Mouse (Mus musculus): Measurements from ENCODE around the gene Col15a1. TPM values are rescaled to one million over a fixed set of nuclear protein-coding genes. Genes with fewer than 3 reads are reported as not detected.

Gene Col15a1
- polyA plus RNA-seq, 1 experiment = 1.6 TPM

DNA sequence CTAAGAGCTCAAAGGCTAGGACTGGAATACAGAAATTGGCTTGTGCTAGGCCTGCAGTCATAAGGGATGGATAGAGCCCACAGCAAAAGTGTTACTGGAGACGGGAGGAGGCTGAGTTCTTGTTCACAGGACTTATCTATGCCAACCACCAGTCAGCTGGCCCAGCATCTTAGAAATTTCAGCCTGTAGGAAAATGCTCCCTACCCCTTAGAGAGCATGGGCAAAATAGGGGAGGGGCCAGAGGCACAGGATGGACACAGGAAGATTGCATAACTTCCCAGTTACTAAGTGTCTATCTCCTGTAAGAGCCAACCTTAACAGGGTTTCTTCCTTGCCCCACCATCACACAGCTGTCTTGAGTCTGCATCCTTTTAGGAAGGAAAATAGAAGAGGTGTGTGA is 116.2 kb downstream of the Col15a1 start:
- Histone ChIP-seq H3K9me3 (replicated peaks; ENCODE audit: control insufficient read depth, insufficient read depth, low read length, poor library complexity, severe bottlenecking) (no peaks in the 10 kb centered on the region), H3K4me3 (ENCODE audit: low read depth, low read length) (no peak overlapping the region), H3K27ac (ENCODE audit: insufficient read depth, low read length) (no peak overlapping the region), H3K9ac (ENCODE audit: low read depth, poor library complexity, severe bottlenecking) (no peak overlapping the region), H3K36me3 (ENCODE audit: control insufficient read depth, insufficient read depth, low read length, poor library complexity, severe bottlenecking) (no peaks in the 10 kb centered on the region), H3K27me3 (ENCODE audit: control insufficient read depth, insufficient read depth, low read length, poor library complexity, severe bottlenecking) (no peaks in the 10 kb centered on the region), H3K4me1 (ENCODE audit: control insufficient read depth, insufficient read depth, low read length) (no peaks in the 10 kb centered on the region)
- no peak for TF ChIP-seq CTCF (IDR thresholded peaks at IDR 0.05; ENCODE audit: low read depth, low read length)
- no peak for TF ChIP-seq POLR2A (IDR thresholded peaks at IDR 0.05; ENCODE audit: insufficient read depth, low read length)
- TF ChIP-seq EP300 (IDR thresholded peaks at IDR 0.05; ENCODE audit: insufficient read depth, low read depth, low read length) = no peak

DNA sequence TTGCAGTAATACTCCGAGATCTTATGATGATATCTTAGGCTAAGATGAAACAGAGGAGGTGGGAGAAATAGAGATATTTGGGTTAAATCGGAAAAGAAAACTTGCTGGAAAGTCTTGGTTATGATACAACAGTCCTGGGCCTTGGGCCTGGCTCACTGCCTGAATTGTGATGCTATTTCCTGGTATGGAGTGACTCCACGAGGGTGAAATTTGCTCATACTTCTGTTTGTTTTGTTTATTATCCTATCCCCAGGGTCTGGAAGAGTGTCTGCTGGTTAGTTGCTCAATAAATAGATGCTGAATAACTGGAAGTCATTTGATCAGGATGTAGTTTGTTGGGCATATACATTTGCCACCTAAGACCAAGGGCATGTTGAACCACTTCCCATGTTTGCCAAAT is 119.8 kb downstream of the Col15a1 start:
- H3K9me3 ChIP-seq (replicated peaks; ENCODE audit: control insufficient read depth, insufficient read depth, low read length, poor library complexity, severe bottlenecking) = no peaks in the 10 kb centered on the region
- no peak overlapping the region for H3K9ac ChIP-seq (ENCODE audit: low read depth, poor library complexity, severe bottlenecking)
- H3K36me3 ChIP-seq (ENCODE audit: control insufficient read depth, insufficient read depth, low read length, poor library complexity, severe bottlenecking) = no peaks in the 10 kb centered on the region
- H3K4me3 ChIP-seq (ENCODE audit: low read depth, low read length) = no peak overlapping the region
- H3K4me1 ChIP-seq (ENCODE audit: control insufficient read depth, insufficient read depth, low read length) = no peaks in the 10 kb centered on the region
- TF ChIP-seq EP300 (IDR thresholded peaks at IDR 0.05; ENCODE audit: insufficient read depth, low read depth, low read length) (no peak), CTCF (IDR thresholded peaks at IDR 0.05; ENCODE audit: low read depth, low read length) (no peak), POLR2A (IDR thresholded peaks at IDR 0.05; ENCODE audit: insufficient read depth, low read length) (no peak)
- no peak overlapping the region for H3K27ac ChIP-seq (ENCODE audit: insufficient read depth, low read length)
- no peaks in the 10 kb centered on the region for H3K27me3 ChIP-seq (ENCODE audit: control insufficient read depth, insufficient read depth, low read length, poor library complexity, severe bottlenecking)

DNA sequence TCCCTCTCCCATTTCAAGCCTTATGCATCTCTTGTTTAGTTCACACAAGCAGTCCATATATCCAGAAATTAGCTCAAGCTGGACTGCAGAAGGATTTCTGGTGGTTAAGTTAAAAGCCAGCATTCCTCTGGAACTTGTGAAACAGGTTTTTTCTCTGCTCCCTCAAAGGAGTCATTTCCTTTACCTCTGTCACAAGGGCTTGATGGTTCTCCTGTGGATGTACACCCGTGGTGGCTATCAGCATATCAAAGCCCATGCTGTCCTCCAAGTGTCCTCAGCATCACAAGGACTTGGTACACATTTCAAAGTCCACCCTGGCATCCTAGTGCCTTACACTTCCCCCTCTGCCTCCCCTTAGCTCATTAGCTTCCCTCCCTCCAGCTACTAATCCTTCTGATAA is 121.3 kb downstream of the Col15a1 start:
- Histone ChIP-seq H3K9me3 (replicated peaks; ENCODE audit: control insufficient read depth, insufficient read depth, low read length, poor library complexity, severe bottlenecking) (no peaks in the 10 kb centered on the region), H3K36me3 (ENCODE audit: control insufficient read depth, insufficient read depth, low read length, poor library complexity, severe bottlenecking) (no peaks in the 10 kb centered on the region), H3K9ac (ENCODE audit: low read depth, poor library complexity, severe bottlenecking) (no peak overlapping the region), H3K4me1 (ENCODE audit: control insufficient read depth, insufficient read depth, low read length) (no peaks in the 10 kb centered on the region), H3K27me3 (ENCODE audit: control insufficient read depth, insufficient read depth, low read length, poor library complexity, severe bottlenecking) (no peaks in the 10 kb centered on the region), H3K27ac (ENCODE audit: insufficient read depth, low read length) (no peak overlapping the region), H3K4me3 (ENCODE audit: low read depth, low read length) (no peak overlapping the region)
- TF ChIP-seq CTCF (IDR thresholded peaks at IDR 0.05; ENCODE audit: low read depth, low read length) (no peak), EP300 (IDR thresholded peaks at IDR 0.05; ENCODE audit: insufficient read depth, low read depth, low read length) (no peak), POLR2A (IDR thresholded peaks at IDR 0.05; ENCODE audit: insufficient read depth, low read length) (no peak)

DNA sequence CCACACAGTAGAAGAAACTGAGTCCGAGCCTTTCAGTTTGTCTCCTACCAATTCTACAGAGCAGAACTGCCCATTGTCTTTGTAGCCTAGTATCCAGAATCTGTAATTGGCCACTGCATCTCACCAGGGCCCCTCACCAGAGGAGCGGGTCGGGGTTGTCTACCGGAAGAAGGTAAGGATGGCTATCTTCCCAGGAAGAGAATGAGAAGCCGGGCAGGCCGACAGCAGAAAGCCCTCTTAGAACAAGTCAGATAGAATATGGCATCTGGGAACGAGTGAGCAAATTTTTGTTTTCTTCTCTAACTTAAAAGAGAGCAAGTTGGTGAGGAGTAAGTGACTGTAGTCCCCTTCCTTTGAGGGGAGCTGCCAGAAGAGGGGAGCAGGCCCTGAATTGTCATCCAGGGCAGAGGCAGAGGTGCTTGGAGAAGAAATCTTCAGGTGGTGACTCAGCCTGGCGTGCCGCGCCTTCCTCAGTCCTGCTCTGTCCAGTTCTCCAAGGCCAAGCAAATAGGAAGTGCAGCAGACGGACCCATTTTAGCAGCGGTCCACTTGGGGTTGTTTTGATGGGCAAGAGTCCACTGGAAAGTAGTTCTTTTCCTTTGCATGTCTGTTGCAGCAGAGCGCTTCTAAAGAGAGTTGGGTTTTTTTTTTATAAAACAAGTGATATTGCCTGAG is 122.6 kb downstream of the Col15a1 start:
- no peaks in the 10 kb centered on the region for H3K9me3 ChIP-seq (replicated peaks; ENCODE audit: control insufficient read depth, insufficient read depth, low read length, poor library complexity, severe bottlenecking)
- H3K9ac ChIP-seq (ENCODE audit: low read depth, poor library complexity, severe bottlenecking) = no peak overlapping the region
- H3K27ac ChIP-seq (ENCODE audit: insufficient read depth, low read length) = no peak overlapping the region
- H3K4me1 ChIP-seq (ENCODE audit: control insufficient read depth, insufficient read depth, low read length) = no peaks in the 10 kb centered on the region
- no peaks in the 10 kb centered on the region for H3K27me3 ChIP-seq (ENCODE audit: control insufficient read depth, insufficient read depth, low read length, poor library complexity, severe bottlenecking)
- no peaks in the 10 kb centered on the region for H3K36me3 ChIP-seq (ENCODE audit: control insufficient read depth, insufficient read depth, low read length, poor library complexity, severe bottlenecking)
- TF ChIP-seq EP300 (IDR thresholded peaks at IDR 0.05; ENCODE audit: insufficient read depth, low read depth, low read length) (no peak), POLR2A (IDR thresholded peaks at IDR 0.05; ENCODE audit: insufficient read depth, low read length) (no peak), CTCF (IDR thresholded peaks at IDR 0.05; ENCODE audit: low read depth, low read length) (no peak)
- no peak overlapping the region for H3K4me3 ChIP-seq (ENCODE audit: low read depth, low read length)

DNA sequence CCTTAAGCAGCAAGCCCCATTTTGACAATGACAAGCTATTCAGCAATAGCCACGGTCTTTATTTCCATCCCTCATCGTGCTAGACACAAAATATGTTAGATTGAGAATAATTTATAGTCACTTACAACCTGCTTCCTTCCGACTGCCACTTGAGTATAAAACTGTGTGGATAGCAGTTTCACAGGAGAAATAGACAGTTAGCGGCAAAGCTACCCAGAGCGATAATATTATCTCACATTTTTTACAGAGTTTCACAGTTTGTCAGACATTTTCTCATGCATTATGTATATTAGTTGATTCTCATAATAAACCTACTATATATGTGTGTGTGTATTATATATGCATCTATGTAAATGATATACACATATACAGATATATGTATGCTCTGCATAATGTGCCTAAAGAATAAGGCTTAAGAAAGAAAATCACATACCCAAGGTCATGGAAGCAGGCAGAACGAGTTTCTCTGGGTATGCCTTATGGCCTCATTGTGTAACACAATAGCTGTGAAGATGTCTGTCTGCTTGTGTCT is 124.9 kb downstream of the Col15a1 start:
- H3K4me3 ChIP-seq (ENCODE audit: low read depth, low read length) = no peak overlapping the region
- no peak overlapping the region for H3K9ac ChIP-seq (ENCODE audit: low read depth, poor library complexity, severe bottlenecking)
- H3K4me1 ChIP-seq (ENCODE audit: control insufficient read depth, insufficient read depth, low read length) = no peaks in the 10 kb centered on the region
- H3K36me3 ChIP-seq (ENCODE audit: control insufficient read depth, insufficient read depth, low read length, poor library complexity, severe bottlenecking) = no peaks in the 10 kb centered on the region
- no peaks in the 10 kb centered on the region for H3K27me3 ChIP-seq (ENCODE audit: control insufficient read depth, insufficient read depth, low read length, poor library complexity, severe bottlenecking)
- no peak for TF ChIP-seq CTCF (IDR thresholded peaks at IDR 0.05; ENCODE audit: low read depth, low read length)
- TF ChIP-seq EP300 (IDR thresholded peaks at IDR 0.05; ENCODE audit: insufficient read depth, low read depth, low read length) = no peak
- TF ChIP-seq POLR2A (IDR thresholded peaks at IDR 0.05; ENCODE audit: insufficient read depth, low read length) = no peak
- H3K9me3 ChIP-seq (replicated peaks; ENCODE audit: control insufficient read depth, insufficient read depth, low read length, poor library complexity, severe bottlenecking) = no peaks in the 10 kb centered on the region; the same call in 1 of the 2 replicates
- H3K27ac ChIP-seq (ENCODE audit: insufficient read depth, low read length) = no peak overlapping the region

DNA sequence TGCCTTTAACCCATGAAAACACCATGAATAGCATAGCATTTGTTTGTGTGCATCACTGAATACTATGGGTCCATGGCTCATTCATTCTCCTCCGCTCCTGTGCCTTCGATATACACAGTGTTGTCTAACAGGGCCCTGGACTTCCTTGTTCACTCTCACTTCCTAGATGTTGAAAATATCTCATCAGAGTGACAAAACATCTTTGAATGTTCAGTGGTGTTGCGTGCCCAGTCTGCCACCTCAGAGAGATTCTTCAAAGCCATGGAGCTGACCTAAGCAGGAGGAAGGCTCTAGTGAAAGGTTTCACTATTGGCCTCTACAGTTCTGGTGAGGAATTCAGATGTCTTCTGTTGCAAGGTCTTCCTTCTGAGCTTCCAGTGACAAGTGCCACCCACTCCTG is 125.6 kb downstream of the Col15a1 start:
- Histone ChIP-seq H3K9ac (ENCODE audit: low read depth, poor library complexity, severe bottlenecking) (no peak overlapping the region), H3K27ac (ENCODE audit: insufficient read depth, low read length) (no peak overlapping the region), H3K4me3 (ENCODE audit: low read depth, low read length) (no peak overlapping the region), H3K4me1 (ENCODE audit: control insufficient read depth, insufficient read depth, low read length) (no peaks in the 10 kb centered on the region), H3K36me3 (ENCODE audit: control insufficient read depth, insufficient read depth, low read length, poor library complexity, severe bottlenecking) (no peaks in the 10 kb centered on the region), H3K27me3 (ENCODE audit: control insufficient read depth, insufficient read depth, low read length, poor library complexity, severe bottlenecking) (no peaks in the 10 kb centered on the region), H3K9me3 (replicated peaks; ENCODE audit: control insufficient read depth, insufficient read depth, low read length, poor library complexity, severe bottlenecking) (no peaks in the 10 kb centered on the region; the same call in 1 of the 2 replicates)
- no peak for TF ChIP-seq POLR2A (IDR thresholded peaks at IDR 0.05; ENCODE audit: insufficient read depth, low read length)
- TF ChIP-seq CTCF (IDR thresholded peaks at IDR 0.05; ENCODE audit: low read depth, low read length) = no peak
- no peak for TF ChIP-seq EP300 (IDR thresholded peaks at IDR 0.05; ENCODE audit: insufficient read depth, low read depth, low read length)
